Mouse (Mus musculus) layer of hippocampus, adult 6 months (tissue): Measurements from ENCODE around the gene Tor3a. TPM values are rescaled to one million over a fixed set of nuclear protein-coding genes. Genes with fewer than 3 reads are reported as not detected.

ENCODE experiments used
- long read RNA-seq, 2 experiments: library from polyadenylated mRNA; unstranded; transcript quantifications; one replicate each; pipeline ENCODE4 v2.0.0; 2019 to 2020
- polyA plus RNA-seq: library from polyadenylated mRNA; unstranded; fragments of <200 nt; fragmentation: Nextera tagmentation; gene quantifications from 2 replicates; pipeline ENCODE4 v1.2.3, GENCODE M21; 2021

Tor3a gene
- polyA plus RNA-seq: 7.4 and 11.0 TPM in 2 replicates
- long read RNA-seq, experiment 1, transcript Tor3a-201 (6 exons, 3,285 nt): major isoform, 10 of 12 reads
- long read RNA-seq, experiment 1, partial matches to known transcripts: 0 of 12 reads
- long read RNA-seq, experiment 1, other reads (novel, unspliced or antisense): 2 of 12 reads
- long read RNA-seq, experiment 2, transcript Tor3a-201 (6 exons, 3,285 nt): major isoform, 57 of 62 reads
- long read RNA-seq, experiment 2, partial matches to known transcripts: 0 of 62 reads
- long read RNA-seq, experiment 2, other reads (novel, unspliced or antisense): 4 of 62 reads

DNA sequence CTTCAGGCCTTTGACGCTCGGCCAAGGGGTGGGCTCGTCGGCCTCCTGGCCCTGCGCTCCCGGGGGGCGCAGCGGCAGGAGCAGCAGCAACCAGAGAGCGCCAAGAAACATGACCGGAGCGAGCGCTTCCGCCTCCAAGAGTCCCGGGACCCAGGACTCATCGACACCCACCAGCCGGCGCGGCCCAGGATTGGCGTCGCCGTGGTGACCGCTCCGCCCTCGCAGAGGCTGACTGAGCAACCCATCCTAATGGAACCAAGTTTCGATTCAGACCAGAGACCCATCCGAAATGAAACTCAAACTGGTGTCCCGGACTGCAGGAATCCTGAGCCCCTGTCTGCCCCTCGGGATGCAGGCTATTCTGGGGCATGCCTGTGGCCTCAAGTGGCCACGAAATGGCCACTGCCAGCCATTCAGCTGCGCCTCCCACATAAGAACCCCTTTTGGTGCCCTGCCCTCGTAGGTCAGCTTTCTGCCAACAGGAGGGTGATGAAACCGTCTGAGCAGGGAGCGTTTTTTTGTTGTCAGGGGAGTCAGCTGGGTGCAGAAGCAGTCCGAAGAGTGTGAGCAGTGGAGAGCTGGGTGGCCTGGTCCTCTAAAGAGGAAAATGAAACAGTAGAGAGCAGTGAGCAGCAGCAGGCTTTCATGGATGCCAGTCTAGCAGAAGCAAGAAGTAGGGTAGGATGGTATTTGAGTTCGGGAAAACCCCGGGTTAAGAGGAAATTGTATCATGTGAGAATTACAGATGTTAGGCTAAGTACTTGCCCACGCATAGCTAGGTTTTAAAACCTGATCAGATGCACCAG is at the start of gene Tor3a:
TSS of gene Tor3a (minus strand) at position 162 of the 806 bp plus-strand sequence.

DNA sequence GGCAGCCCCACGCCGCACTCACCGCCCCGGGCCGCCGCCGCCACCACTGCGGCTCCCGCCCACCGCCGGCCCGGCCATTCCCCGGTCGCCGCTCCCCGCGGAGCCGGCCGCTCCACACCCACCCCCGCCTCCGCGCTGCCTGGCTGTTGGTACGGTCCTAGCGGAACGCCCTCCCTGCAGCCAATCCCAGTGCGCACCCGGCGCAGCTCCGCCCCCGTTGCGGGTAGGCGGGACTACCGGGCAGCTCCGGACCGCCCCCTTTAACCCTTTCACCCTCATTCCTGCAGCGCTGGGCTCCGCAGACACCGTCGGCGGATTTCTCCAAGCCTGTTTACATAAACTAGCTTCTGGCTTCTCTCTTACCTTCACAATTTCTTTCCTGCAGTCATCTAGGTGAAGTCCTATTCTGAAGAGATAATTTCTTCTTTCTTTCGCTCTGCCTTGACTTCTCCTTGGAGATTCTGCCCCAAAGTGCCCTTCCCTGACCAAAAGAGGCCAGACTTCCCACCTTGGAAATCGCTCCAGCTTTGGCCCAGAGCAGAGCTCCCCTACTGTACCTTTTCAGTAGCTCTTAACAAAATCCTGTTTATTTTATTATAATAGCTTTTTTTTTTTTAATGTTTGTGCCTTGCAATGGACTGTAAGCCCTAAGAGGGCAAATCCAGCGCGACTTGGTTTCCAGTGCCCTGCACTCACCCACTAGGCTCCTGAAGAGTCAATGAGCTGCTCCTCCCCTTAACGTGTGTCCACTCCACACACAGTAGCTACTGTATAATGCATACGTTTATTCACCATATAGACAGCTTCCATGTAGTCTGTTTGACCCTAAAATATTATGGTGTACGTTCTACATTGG is 45.0 kb upstream of the Tor3a start, which contains the start of gene Fam20b:
TSS of gene Fam20b (minus strand) at position 137 of the 856 bp plus-strand sequence.

Other genes starting within 250 kb of the Tor3a start
- 43.9 and 55.1 TPM in 2 replicates for gene Soat1, start 200.0 kb downstream of the Tor3a start, polyA plus RNA-seq
- gene Gm10031, start 150.3 kb downstream of the Tor3a start, polyA plus RNA-seq: 8.1 and 9.1 TPM in 2 replicates
- 2.7 and 3.1 TPM in 2 replicates for gene Abl2, start 115.6 kb downstream of the Tor3a start, polyA plus RNA-seq
- gene Fam20b, start 44.7 kb upstream of the Tor3a start, polyA plus RNA-seq: 14.7 and 16.3 TPM in 2 replicates
- gene Angptl1, start 164.2 kb upstream of the Tor3a start, polyA plus RNA-seq: 1.0 and 1.4 TPM in 2 replicates